Mouse (Mus musculus) spleen, adult 12 weeks (tissue): Measurements from ENCODE around the gene Zfp445.
"Not testable (repeated sequence)": the region's sequence is repeated elsewhere in the genome, so short reads cannot be mapped to it uniquely, and the experiment has no call there.

Experiments
- DNase-seq: peaks from one replicate; pipeline ENCODE4 v3.0.0; 2022; ENCODE audit warnings: low spot score

The Zfp445 gene

DNA sequence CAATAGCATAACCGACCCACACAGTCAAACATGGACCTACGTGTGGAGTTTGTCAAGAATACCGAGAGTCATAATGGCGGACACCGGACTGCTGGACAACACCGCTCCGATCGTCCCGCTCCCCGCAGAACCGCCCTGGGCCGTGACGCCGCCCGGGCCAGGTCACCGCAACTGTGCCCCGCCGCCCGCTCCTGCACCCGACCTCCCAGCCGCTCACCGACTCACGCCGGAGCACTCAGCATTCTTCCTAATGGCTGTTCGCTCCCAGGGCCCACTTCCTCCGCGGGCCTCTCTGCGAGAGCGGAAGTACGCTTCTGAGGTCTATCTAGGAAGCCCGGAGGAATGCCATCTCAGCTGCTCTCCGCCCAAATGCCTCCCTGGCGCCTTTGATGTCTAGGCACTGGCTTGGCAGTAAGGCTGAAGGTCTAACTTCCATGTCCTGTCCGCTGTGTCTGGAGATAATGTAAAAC lies at the start of gene Zfp445:
Zfp445 (minus strand) TSS at position 310 of the 470 bp plus-strand sequence.
- peak; percentile 67 for DNase-seq

- DNase-seq, result no peak
Measured at GRCm38 (mm10) chr9:122902717-122903535, 37.1 kb upstream of the Zfp445 start.

DNA sequence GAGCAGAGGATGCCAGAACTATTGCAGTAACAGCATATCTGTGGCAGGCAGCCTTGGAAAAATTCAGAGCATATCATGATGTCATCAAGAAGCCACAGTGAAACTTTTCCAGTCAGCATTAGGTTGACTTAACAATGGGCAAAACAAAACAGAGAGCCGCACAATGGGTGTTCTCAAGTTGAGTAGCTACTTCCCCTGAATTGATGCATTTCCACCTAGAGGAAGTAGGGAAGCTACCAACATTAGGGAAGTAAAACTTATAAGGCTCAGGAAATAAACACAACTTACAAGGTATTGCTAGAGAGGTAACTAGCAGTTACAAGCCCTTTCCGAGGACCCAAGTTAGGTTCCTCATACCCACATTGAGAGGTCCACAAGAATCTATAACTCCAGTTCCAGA lies 35.2 kb upstream of the Zfp445 start:
- DNase-seq, result no peak

GRCm38 (mm10) chr9:122886372-122887179 lies 20.8 kb upstream of the Zfp445 start:
- DNase-seq, result peak; percentile 33

DNA sequence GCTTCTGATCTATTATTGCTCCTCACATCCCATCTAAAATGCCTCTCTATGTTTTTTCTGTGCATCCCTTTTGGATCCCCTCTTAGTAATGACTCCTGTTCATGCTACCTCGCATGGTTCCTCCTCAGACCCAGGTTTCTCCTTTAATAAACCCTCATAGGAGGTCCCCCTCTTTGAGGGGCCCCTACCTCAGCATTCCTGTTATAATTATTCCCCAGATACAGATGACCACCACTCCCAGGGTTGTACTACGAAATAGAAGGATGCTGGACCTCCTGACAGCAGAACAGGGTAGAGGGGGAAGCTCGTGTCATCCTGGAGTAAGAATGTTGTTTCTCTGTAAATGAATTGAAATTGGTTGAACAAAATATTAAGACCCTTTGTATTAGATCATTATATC lies 19.6 kb upstream of the Zfp445 start, which contains the start of gene Zkscan7:
Zkscan7 (plus strand) TSS at position 301 of the 400 bp plus-strand sequence.
- DNase-seq, result no peak

DNA sequence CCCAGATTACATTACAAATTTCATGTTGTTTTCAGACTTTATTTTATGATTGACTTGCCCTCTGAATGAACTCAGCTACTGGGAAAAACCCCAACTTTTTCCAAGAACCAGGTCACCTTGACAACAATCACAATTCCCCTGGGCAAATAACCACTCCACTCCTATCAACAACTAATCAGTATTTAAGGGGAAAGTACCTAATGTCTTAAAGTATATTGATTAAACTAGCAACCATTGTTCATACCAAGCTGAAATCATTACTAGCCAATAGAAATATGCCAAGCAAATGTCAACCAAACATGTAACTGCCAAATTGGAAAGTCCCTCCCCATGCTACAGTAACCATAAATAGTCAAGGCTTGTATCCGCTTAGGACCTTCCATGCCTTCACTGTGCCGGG lies 9.3 kb upstream of the Zfp445 start:
- no peak for DNase-seq

DNA sequence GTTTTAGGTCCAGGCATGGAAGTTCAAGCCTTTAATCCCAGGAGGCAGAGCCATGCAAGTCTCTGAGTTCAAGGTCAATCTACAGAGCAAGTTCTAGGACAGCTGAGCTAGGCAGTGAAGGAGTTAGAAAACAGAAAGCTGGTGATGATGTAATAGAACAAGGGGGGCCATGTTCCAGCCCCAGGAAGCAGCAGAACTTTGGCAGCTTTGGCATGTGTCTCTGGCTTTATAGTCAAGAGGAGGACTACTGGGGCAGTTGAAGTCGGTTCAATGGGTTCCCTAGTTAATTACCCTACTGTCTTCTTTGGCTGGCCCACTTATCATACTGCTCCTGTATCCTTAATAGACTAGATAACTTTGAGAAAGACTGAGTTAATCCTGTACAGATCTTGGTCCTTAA lies 8.8 kb upstream of the Zfp445 start:
- no peak for DNase-seq

- no peak for DNase-seq
Measured at GRCm38 (mm10) chr9:122872595-122872994, 6.8 kb upstream of the Zfp445 start.

DNA sequence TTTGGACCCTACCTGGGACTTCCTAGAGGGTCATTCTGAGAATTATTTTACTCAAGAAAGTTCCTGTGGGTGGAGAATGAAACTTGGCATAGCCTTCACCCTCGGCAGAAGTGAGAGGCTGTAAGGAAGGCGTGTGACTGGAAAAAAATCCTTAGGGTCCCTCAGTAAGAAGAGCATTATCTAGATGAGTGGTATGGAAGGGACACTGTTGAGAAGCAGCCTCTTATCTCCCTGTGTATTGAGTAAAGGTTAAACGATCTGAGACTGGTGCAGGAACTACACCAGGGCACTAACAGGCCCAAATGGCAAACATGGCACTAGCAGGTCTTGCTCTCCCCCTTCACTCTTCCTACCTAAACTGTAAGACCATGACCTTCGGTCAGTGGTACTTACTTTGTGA lies 386 bp upstream of the Zfp445 start:
- DNase-seq, result no peak

DNA sequence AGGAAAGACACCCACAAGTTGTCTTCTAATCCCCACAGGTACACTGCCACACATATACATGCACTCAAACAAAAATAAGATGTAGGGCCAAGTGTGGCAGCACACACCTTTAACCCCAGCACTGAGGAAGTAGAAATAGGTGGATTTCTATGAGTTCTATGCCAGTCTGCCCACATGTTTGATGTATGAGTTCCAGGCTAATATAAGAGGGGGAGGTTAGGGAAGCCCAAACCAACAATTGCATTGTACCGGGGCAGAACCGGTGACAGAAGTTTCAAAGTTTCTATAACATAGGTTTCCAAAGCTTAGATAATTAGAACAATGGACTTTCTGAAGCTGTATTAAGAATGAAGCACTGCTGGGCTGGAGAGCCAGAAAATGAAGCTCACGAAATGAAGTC lies 958 bp downstream of the Zfp445 start:
- DNase-seq, result no peak

DNA sequence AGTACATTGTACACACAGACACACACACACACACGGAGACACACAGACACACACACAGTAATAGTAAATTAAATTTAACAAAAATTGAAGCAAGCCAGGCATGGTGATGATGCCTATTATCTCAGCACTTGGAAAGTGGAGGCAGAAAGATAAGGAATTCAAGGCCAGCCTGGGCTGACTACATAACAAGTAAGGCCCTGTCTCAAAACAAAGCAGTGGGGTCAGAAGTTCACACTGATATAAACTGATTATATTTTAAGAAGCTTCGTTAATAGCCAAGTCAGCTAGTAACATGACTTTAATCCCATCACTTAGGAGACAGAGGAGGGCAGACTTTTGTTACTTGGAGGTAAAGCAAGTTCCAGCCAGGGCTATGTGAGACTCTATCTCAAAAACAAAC lies 2.1 kb downstream of the Zfp445 start:
- no peak for DNase-seq

GRCm38 (mm10) chr9:122860752-122861151 lies 5.1 kb downstream of the Zfp445 start:
- DNase-seq, result no peak

DNA sequence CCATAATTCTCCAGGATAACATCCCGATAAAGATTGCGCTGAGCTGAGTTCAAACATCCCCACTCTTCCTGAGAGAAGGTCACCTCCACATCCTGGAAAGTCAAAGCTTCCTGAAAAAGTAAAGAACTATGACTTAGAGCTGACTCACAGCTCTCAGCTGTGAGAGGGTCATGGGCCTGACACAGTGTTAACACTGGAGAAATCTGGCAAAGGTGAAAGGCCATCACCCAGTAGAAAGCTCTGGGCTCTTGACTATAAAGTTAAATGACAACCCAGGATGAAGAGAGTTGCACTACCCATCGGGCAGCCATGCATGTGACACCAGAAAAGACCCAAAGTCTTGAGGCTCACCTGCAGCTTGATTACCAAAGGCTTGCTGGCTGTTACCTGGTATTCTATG lies 9.1 kb downstream of the Zfp445 start:
- no peak for DNase-seq

GRCm38 (mm10) chr9:122855617-122856016 lies 10.2 kb downstream of the Zfp445 start:
- DNase-seq, result no peak

GRCm38 (mm10) chr9:122855141-122855540 lies 10.7 kb downstream of the Zfp445 start:
- not testable (repeated sequence) for DNase-seq

DNA sequence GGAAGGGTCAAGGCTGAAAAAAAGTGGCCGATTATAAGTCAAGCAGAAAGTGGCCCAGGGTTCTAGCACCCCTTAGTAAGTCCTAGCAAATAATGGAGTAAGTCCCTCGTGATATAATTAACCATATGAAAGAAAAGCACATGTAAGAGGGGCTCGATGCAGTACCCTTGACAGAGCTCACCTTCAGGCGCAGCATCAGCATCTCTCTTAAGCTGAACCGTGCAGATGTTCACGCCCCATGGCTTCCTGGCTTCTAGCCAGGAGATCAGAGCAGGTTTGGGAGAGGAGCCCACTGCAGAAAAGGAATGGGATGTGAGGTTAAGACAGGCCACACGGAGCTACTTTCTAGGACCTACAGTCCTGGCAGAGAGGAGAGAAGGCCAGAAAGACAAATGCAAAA lies 11.3 kb downstream of the Zfp445 start:
- no peak for DNase-seq

DNA sequence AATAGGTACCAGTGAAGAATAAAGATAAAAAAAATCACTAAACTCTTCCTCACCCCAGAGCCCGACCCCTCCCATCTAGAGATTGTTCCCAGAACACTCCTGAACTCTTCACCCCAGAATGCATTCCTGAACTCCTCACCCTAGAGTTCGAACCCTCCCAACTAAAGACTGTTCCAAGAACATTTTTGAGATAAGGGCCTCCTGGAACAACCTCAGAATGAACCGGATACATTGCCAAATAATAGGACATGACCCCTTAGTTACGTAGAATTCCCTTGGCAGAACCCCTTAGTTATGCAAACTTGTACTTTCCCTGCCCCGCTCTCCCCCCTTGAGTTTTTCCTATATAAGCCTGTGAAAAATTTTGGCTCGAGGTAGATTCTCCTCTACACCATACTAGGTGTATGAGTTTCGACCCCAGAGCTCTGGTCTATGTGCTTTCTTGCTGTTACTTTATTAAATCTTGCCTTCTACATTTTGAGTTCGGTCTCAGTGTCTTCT lies 17.9 kb downstream of the Zfp445 start:
- DNase-seq, result not testable (repeated sequence)

DNA sequence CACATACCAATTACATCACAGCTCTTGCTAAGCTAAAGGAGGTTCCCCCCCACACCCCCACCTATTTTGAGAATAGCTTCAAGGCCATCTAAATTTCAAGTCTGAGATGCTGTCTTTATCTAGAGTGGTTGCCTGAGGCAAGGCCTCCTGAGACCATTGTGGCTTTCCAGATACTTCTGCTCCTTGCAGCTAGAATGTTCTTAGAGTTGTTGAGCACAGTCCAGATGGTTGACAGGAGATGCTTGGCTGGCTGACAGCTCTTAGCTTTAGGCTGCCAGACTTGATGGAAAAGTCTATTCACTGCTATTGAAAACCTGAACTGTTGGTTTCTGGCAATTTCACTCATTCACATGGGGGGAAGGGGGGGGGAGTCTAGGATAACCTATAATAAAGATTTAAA lies 19.6 kb downstream of the Zfp445 start:
- DNase-seq, result no peak

- DNase-seq, result no peak
Measured at GRCm38 (mm10) chr9:122845621-122846020, 20.2 kb downstream of the Zfp445 start.

GRCm38 (mm10) chr9:122843760-122844159 lies 22.0 kb downstream of the Zfp445 start, which contains the start of gene Gm35549:
Gene Gm35549 (minus strand): TSS chr9:122844035.
- DNase-seq, result no peak

DNA sequence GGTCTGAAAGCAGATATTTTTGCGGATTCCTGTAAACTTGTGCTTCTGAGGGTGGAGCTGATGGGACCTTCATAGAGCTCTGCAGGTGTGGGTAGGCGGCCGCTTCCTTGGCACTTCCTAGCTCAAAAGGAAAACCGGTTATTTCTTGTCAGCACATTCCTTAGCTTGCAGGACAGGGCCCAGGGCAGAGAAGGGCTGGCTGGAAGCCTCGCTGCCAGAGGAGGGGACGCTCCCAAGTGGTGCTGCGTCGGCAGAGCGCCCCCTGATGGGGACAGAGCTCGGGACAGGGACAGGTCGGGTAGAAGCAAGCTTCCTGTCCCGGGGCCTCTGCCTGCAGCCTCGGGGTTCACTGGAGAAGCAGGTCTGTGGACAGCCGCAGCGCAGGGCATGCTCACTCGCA lies 28.1 kb downstream of the Zfp445 start:
- DNase-seq, result no peak

DNA sequence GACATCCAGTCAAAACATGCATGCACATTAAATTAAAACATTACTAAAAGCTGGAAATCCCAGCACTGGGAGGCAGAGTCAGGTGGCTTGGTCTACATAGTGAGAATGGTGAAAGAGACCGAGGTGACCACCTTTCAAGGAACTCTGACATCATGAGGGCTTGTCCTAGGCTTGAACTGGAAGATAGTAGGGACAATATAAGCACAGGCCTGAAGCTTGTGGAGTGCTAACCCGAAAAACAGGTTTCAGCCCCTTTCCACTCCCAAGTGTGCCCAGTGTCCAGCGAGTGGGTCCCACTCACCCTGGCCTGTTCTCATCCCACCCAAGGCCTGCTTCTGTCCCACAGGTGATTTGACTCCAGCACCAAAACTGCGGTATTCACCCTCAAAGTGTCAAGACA lies 28.6 kb downstream of the Zfp445 start:
- no peak for DNase-seq

DNA sequence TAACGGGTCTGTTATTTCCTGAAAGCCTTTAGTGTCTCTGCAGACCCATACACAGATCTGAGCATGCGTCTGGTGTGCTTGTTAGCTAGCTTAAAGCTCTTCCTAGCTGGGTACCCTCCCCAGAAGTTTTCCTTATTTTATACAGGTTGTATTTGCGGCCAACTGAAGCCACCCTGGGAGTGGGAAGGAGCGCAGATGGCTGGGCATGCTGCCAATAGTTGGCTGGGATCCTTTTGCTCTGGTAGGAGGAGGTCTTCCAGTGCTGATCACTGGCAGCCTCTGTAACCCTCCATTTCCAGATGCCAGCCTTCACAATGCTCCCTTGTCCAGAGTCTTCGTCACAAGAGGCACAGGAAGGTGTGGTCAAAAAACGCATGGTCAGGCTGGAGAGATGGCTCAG lies 29.0 kb downstream of the Zfp445 start:
- DNase-seq, result no peak
